ENCODE assay signal across 14 mouse cellular contexts in genomic region chr5:97685443-97685842, GRCm38 (mm10).
"Had no signal": no experiment of that assay in that cellular context is flagged by ENCODE, and none has a peak within 500 bp of the region (broad histone marks: within the 10 kb centered on the region; RNA-seq: fewer than 3 reads in every experiment).

No protein-coding gene starts in this region.

- H3K27me3 ChIP-seq: intestine, embryonic 15.5 days; limb, embryonic 15.5 days; liver, embryonic 12.5 days; neural tube, embryonic 15.5 days had no signal

- DNase-seq: kidney, adult 8-10 months; kidney, postnatal 14 days; layer of hippocampus, adult 9-11 months; layer of hippocampus, postnatal 36 days; midbrain, embryonic 14.5 days; right cerebral cortex, adult 18-20 months; right cerebral cortex, postnatal 25 days; thymus, postnatal 36 days had no signal

- H3K9me3 ChIP-seq: intestine, embryonic 15.5 days; limb, embryonic 15.5 days; liver, embryonic 12.5 days; midbrain, embryonic 10.5 days; neural tube, embryonic 15.5 days had no signal

- H3K4me2 ChIP-seq: intestine, embryonic 15.5 days; limb, embryonic 15.5 days; liver, embryonic 12.5 days; neural tube, embryonic 15.5 days had no signal

- H3K4me3 ChIP-seq: intestine, embryonic 15.5 days; limb, embryonic 15.5 days; liver, embryonic 12.5 days; midbrain, embryonic 10.5 days; myocyte; neural tube, embryonic 15.5 days had no signal

- H3K9ac ChIP-seq: intestine, embryonic 15.5 days; limb, embryonic 15.5 days; liver, embryonic 12.5 days; neural tube, embryonic 15.5 days had no signal

- H3K36me3 ChIP-seq: intestine, embryonic 15.5 days; limb, embryonic 15.5 days; liver, embryonic 12.5 days; midbrain, embryonic 10.5 days; neural tube, embryonic 15.5 days had no signal

- H3K4me1 ChIP-seq: intestine, embryonic 15.5 days; limb, embryonic 15.5 days; liver, embryonic 12.5 days; midbrain, embryonic 10.5 days; neural tube, embryonic 15.5 days had no signal

- H3K27ac ChIP-seq: intestine, embryonic 15.5 days; limb, embryonic 15.5 days; liver, embryonic 12.5 days; midbrain, embryonic 10.5 days; neural tube, embryonic 15.5 days had no signal

- ATAC-seq: intestine, embryonic 15.5 days; liver, embryonic 12.5 days had no signal
